Mouse (Mus musculus) heart, postnatal 0 days (tissue): ENCODE results near the gene Tspan14.

ENCODE experiments used
- CTCF ChIP-seq: IDR thresholded peaks from 2 replicates; pipeline ENCODE4 v1.5.1; 2016; ENCODE audit warnings: antibody characterized with exemption, control low read depth, low read depth
- EP300 ChIP-seq: IDR thresholded peaks from 2 replicates; pipeline ENCODE4 v1.6.1; 2016; ENCODE audit warnings: antibody characterized with exemption, low read depth

- no peak for TF ChIP-seq CTCF
- TF ChIP-seq EP300, result no peak
Measured at GRCm38 (mm10) chr14:40935054-40935453, 31.6 kb downstream of the Tspan14 start.
